Mouse (Mus musculus) heart, embryonic 15.5 days (tissue): ENCODE measurements around the gene Aimp2. TPM values are rescaled to one million over a fixed set of nuclear protein-coding genes. Genes with fewer than 3 reads are reported as not detected.

Experiments used
- ATAC-seq: fragments of 200-750 bp; cut with Nextera tagmentation; replicated peaks from 2 replicates; pipeline ENCODE4 v1.8.0; 2017; ENCODE audit warnings: low read depth, moderate TSS enrichment; ENCODE audit not compliant: insufficient number of reproducible peaks, insufficient read depth, low FRiP score
- H3K27ac ChIP-seq: fragments of 300-500 bp; sonication (generic); 2 replicates; pipeline ENCODE4 v1.5.1; 2015; ENCODE audit warnings: mild to moderate bottlenecking, inconsistent platforms
- H3K27me3 ChIP-seq: fragments of 300-500 bp; sonication (generic); 2 replicates; pipeline ENCODE4 v1.6.1; 2015; ENCODE audit warnings: inconsistent platforms
- H3K36me3 ChIP-seq: fragments of 300-500 bp; sonication (generic); 2 replicates; pipeline ENCODE4 v1.6.1; 2015; ENCODE audit warnings: mild to moderate bottlenecking, inconsistent platforms
- H3K4me1 ChIP-seq: fragments of 300-500 bp; sonication (generic); replicated peaks from 2 replicates; pipeline ENCODE4 v1.6.1; 2015; ENCODE audit warnings: inconsistent platforms
- H3K4me2 ChIP-seq: fragments of 300-500 bp; sonication (generic); 2 replicates; pipeline ENCODE4 v1.6.1; 2015; ENCODE audit warnings: inconsistent platforms, mild to moderate bottlenecking, moderate library complexity
- H3K4me3 ChIP-seq: fragments of 300-500 bp; sonication (generic); 2 replicates; pipeline ENCODE4 v1.5.1; 2015; ENCODE audit warnings: mild to moderate bottlenecking, inconsistent platforms
- H3K9ac ChIP-seq: fragments of 300-500 bp; sonication (generic); 2 replicates; pipeline ENCODE4 v1.6.1; 2015; ENCODE audit warnings: mild to moderate bottlenecking, inconsistent platforms
- H3K9me3 ChIP-seq: fragments of 300-500 bp; sonication (generic); replicated peaks from 2 replicates; pipeline ENCODE4 v1.6.1; 2016; ENCODE audit warnings: inconsistent platforms
- WGBS: fragments of 180-500 bp; shearing (Covaris S2); methylation state at CpG from one replicate; pipeline ENCODE4 v1.1.7; 2015; ENCODE audit warnings: mixed read lengths; 5-methylcytosine and 5-hydroxymethylcytosine counted together
- polyA plus RNA-seq: library from polyadenylated mRNA; unstranded; fragments of >200 nt; fragmentation: Nextera tagmentation; extraction: Ambion mirVana; gene quantifications from 2 replicates; pipeline ENCODE4 v1.2.1, GENCODE M21; 2015

The Aimp2 gene
- polyA plus RNA-seq, 1 experiment from 2014 or later, result 78.7 TPM

- H3K4me2 ChIP-seq, result no peak overlapping the region
- no peaks in the 10 kb centered on the region for H3K9me3 ChIP-seq
- no peaks in the 10 kb centered on the region for H3K27me3 ChIP-seq
- WGBS, result 87% methylated on average over 3 of the region's 3 CpGs
- H3K9ac ChIP-seq, result no peak overlapping the region
- no peak overlapping the region for H3K4me3 ChIP-seq
- no peak overlapping the region for H3K27ac ChIP-seq
- H3K4me1 ChIP-seq, result no peaks in the 10 kb centered on the region; the same call in 1 of the 2 replicates
- H3K36me3 ChIP-seq, result peaks cover 76% of the 10 kb centered on the region
- no peak for ATAC-seq
Observed at GRCm38 (mm10) chr5:143902111-143902510, 7.5 kb downstream of the Aimp2 start.

- Histone ChIP-seq H3K4me1 (no peaks in the 10 kb centered on the region), H3K9ac (no peak within 1 kb of the TSS), H3K27ac (no peak within 1 kb of the TSS), H3K4me2 (no peak within 1 kb of the TSS), H3K36me3 (peaks cover 54% of the 10 kb centered on the region), H3K27me3 (no peaks in the 10 kb centered on the region), H3K9me3 (no peaks in the 10 kb centered on the region), H3K4me3 (no peak within 1 kb of the TSS)
- no peak for ATAC-seq
- WGBS, result 85% methylated on average over 14 of the region's 14 CpGs
Observed at GRCm38 (mm10) chr5:143897635-143898330, 11.9 kb downstream of the Aimp2 start, which contains the start of gene Ankrd61. TSS of gene Ankrd61 (minus strand) at chr5:143897685.

GRCm38 (mm10) chr5:143893396-143893795 is 16.3 kb downstream of the Aimp2 start:
- Histone ChIP-seq H3K4me1 (no peaks in the 10 kb centered on the region), H3K27me3 (no peaks in the 10 kb centered on the region), H3K9ac (no peak overlapping the region), H3K36me3 (peaks cover 45% of the 10 kb centered on the region; the same call in 1 of the 2 replicates), H3K4me2 (no peak overlapping the region), H3K27ac (no peak overlapping the region), H3K9me3 (no peaks in the 10 kb centered on the region), H3K4me3 (no peak overlapping the region)
- ATAC-seq, result no peak
- 75% methylated on average over 5 of the region's 5 CpGs for WGBS

- H3K36me3 ChIP-seq, result peaks cover 46% of the 10 kb centered on the region; the same call in 1 of the 2 replicates
- H3K4me2 ChIP-seq, result no peak overlapping the region
- H3K27ac ChIP-seq, result no peak overlapping the region
- 41% methylated on average over 9 of the region's 9 CpGs for WGBS
- no peak overlapping the region for H3K4me3 ChIP-seq
- H3K9ac ChIP-seq, result no peak overlapping the region
- no peaks in the 10 kb centered on the region for H3K9me3 ChIP-seq
- ATAC-seq, result no peak
- H3K4me1 ChIP-seq, result no peaks in the 10 kb centered on the region
- no peaks in the 10 kb centered on the region for H3K27me3 ChIP-seq
Observed at GRCm38 (mm10) chr5:143892255-143892886, 17.3 kb downstream of the Aimp2 start.

- Histone ChIP-seq H3K27ac (no peak overlapping the region), H3K9me3 (no peaks in the 10 kb centered on the region), H3K4me3 (no peak overlapping the region), H3K27me3 (no peaks in the 10 kb centered on the region), H3K36me3 (peaks cover 54% of the 10 kb centered on the region), H3K9ac (no peak overlapping the region), H3K4me1 (no peaks in the 10 kb centered on the region), H3K4me2 (no peak overlapping the region)
- ATAC-seq, result no peak
- WGBS, result 61% methylated on average over 6 of the region's 6 CpGs
Observed at GRCm38 (mm10) chr5:143890741-143891140, 18.9 kb downstream of the Aimp2 start.

GRCm38 (mm10) chr5:143885274-143885673 is 24.4 kb downstream of the Aimp2 start:
- 55% methylated on average over 3 of the region's 3 CpGs for WGBS
- Histone ChIP-seq H3K4me1 (peaks cover 5% of the 10 kb centered on the region; the same call in 1 of the 2 replicates), H3K27ac (peak overlapping the region; percentile 65), H3K4me2 (no peak overlapping the region), H3K4me3 (no peak overlapping the region), H3K9me3 (no peaks in the 10 kb centered on the region), H3K36me3 (peaks cover 76% of the 10 kb centered on the region), H3K27me3 (no peaks in the 10 kb centered on the region), H3K9ac (no peak overlapping the region)
- ATAC-seq, result no peak

- Histone ChIP-seq H3K9ac (no peak overlapping the region), H3K4me1 (no peaks in the 10 kb centered on the region), H3K4me2 (no peak overlapping the region), H3K27ac (no peak overlapping the region), H3K9me3 (no peaks in the 10 kb centered on the region), H3K36me3 (peaks cover 41% of the 10 kb centered on the region), H3K27me3 (no peaks in the 10 kb centered on the region), H3K4me3 (no peak overlapping the region)
- 59% methylated on average over 4 of the region's 4 CpGs for WGBS
- no peak for ATAC-seq
Observed at GRCm38 (mm10) chr5:143874571-143874970, 35.1 kb downstream of the Aimp2 start.

- Histone ChIP-seq H3K36me3 (peaks cover 25% of the 10 kb centered on the region), H3K27ac (no peak overlapping the region), H3K9ac (no peak overlapping the region), H3K4me1 (no peaks in the 10 kb centered on the region), H3K9me3 (no peaks in the 10 kb centered on the region), H3K27me3 (no peaks in the 10 kb centered on the region), H3K4me2 (no peak overlapping the region), H3K4me3 (no peak overlapping the region)
- ATAC-seq, result no peak
- WGBS, result 88% methylated on average over 11 of the region's 11 CpGs
Observed at GRCm38 (mm10) chr5:143871547-143872169, 38.0 kb downstream of the Aimp2 start.

Other genes starting within 250 kb of the Aimp2 start
- 10.3 and 12.9 TPM in 2 replicates for gene Usp42, start 177.6 kb downstream of the Aimp2 start, polyA plus RNA-seq
- gene Eif2ak1, start 92.1 kb downstream of the Aimp2 start, polyA plus RNA-seq, result 22.9 and 27.3 TPM in 2 replicates
- 0.11 and 0.33 TPM in 2 replicates for gene Ankrd61, start 12.2 kb downstream of the Aimp2 start, polyA plus RNA-seq
- 15.5 and 18.9 TPM in 2 replicates for gene Pms2, start 117 bp upstream of the Aimp2 start, polyA plus RNA-seq
- 0.43 and 0.53 TPM in 2 replicates for gene Gm42421, start 18.3 kb upstream of the Aimp2 start, polyA plus RNA-seq
- gene Rsph10b, start 23.2 kb upstream of the Aimp2 start, polyA plus RNA-seq, result 0.63 and 0.74 TPM in 2 replicates
- 46.1 and 48.8 TPM in 2 replicates for gene Ccz1, start 105.0 kb upstream of the Aimp2 start, polyA plus RNA-seq
- not detected in 2 replicates for gene Ocm, start 116.8 kb upstream of the Aimp2 start, polyA plus RNA-seq
- gene Lmtk2, start 190.6 kb upstream of the Aimp2 start, polyA plus RNA-seq, result 3.1 and 4.3 TPM in 2 replicates